Mouse (Mus musculus) bone marrow macrophage, adult 2 months (primary cell): ENCODE results near the gene Rasal2.

ENCODE experiments used
- CTCF ChIP-seq: IDR thresholded peaks from 2 replicates; pipeline ENCODE4 v1.5.1; 2012; ENCODE audit warnings: low read depth, mild to moderate bottlenecking, low read length, moderate library complexity
- POLR2A ChIP-seq: IDR thresholded peaks from 2 replicates; pipeline ENCODE4 v1.6.1; 2012; ENCODE audit warnings: mild to moderate bottlenecking, low read depth, low read length, borderline replicate concordance

- TF ChIP-seq CTCF (no peak), POLR2A (no peak)
These were observed 230.0 kb downstream of the Rasal2 start for GRCm38 (mm10) chr1:157182431-157182830.
